Mouse (Mus musculus) gastrocnemius, postnatal 36 days (tissue): ENCODE data around the gene Msantd2. TPM values are rescaled to one million over a fixed set of nuclear protein-coding genes. Genes with fewer than 3 reads are reported as not detected.
A peak's percentile ranks its signal among the peaks of the same experiment; 100 is the strongest.

Experiments
- DNase-seq, 2 experiments: peaks; one replicate each; pipeline ENCODE4 v3.0.0; 2022
- intact Hi-C: fragments of 180-260 bp; cut with DNase I; formaldehyde crosslinking; loops from one replicate; pipeline ENCODE4 v1.15.1; 2025
- long read RNA-seq, 2 experiments: library from polyadenylated mRNA; stranded (forward); transcript quantifications; one replicate each; pipeline ENCODE4 v2.0.0; 2021
- total RNA-seq, 2 experiments: library from RNA; stranded (reverse); gene quantifications; 2 replicates each; pipeline ENCODE4 v1.2.3; 2021

Gene Msantd2
- total RNA-seq = 1 to 10 TPM; 3.0 to 3.3 TPM
- long read RNA-seq, experiment 1, partial matches to known transcripts = 0 of 2 reads
- long read RNA-seq, experiment 1, other reads (novel, unspliced or antisense) = 1 of 2 reads
- long read RNA-seq, experiment 2, partial matches to known transcripts = 0 of 1 reads
- long read RNA-seq, experiment 2, other reads (novel, unspliced or antisense) = 1 of 1 reads

DNA sequence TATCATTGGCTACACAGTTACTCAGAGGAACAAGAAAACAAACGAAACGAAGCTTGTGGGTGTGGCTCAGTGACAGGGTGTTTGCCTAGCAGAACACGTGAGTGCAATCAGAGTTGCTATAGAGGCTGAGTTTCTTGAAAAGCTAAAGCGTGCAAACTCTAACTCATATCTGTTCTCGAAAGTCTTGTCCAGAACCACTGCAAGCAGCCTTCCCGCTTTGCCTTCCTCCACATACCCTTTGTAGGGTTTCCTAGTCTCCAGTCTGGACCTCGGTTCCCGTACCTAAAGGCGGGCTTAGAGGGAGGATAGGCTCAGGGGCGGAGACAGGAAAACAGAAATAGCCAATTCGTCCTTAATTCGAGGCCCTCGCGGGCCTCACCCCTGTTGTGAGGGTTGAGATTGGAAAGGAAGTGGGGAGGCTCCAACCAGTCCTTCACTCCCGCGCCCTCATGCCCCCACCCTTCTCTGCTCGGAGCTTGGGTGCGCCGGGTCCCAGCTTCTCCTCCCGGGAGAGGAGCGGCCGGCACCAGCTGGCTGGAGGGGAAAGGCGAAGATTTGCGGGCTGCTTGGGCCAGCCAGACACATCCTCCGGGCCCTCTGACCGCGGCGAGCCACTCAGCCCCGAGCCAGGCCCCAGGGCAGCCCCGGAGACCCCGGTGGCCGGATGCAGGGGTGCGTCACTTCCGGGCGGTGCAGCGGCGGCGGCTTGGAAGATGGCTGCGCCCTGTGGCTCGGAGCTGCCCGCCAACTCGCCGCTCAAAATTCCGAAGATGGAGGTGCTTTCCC is at the start of gene Msantd2:
TSS of gene Msantd2 (plus strand) at position 709 of the 786 bp plus-strand sequence.
- peak; percentile 86 to 89 for DNase-seq
- intact Hi-C loops = no loop called here

DNA sequence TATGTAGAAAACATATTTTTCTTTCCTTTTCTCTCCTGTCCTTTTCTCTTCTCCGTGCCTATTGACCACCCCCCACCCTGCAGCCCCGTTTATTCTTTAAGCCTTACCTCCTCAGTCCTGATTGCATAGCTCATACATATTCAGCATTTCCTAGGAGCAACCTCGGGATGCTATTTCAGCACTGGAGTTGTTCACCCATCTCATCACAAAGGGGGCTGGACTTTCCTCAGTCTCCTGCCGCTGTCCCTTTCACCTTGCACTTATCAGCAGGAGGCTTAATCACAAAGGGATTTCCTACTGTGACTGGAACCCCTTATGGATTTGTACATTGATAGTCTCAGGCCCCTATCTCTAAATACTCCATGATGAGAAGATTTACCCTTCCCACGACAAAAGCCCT is 36.7 kb upstream of the Msantd2 start:
- DNase-seq = no peak

DNA sequence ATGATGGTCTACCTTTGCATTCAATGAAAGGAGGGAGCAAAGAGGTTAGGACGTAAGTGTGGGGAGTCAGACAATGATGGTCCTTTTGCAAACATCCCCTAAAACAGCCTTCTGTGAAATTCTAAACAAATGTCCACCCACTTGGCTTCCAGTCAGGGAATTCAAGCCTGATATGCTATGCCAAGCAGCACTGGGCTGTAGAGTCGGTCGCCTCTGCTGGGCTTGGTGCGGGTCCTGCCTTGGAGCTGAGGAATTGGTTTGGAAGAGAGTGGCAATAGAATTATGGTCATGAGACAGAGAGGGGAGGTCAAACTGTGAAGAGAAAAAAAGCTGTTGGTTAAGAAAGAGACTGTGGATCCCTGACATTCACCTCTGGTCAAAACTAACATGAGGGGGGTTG is 35.8 kb upstream of the Msantd2 start:
- intact Hi-C loops = no loop called here
- DNase-seq = no peak

More for the DNA sequence above, 36.7 kb upstream of the Msantd2 start:
- intact Hi-C loops = no loop called here

DNA sequence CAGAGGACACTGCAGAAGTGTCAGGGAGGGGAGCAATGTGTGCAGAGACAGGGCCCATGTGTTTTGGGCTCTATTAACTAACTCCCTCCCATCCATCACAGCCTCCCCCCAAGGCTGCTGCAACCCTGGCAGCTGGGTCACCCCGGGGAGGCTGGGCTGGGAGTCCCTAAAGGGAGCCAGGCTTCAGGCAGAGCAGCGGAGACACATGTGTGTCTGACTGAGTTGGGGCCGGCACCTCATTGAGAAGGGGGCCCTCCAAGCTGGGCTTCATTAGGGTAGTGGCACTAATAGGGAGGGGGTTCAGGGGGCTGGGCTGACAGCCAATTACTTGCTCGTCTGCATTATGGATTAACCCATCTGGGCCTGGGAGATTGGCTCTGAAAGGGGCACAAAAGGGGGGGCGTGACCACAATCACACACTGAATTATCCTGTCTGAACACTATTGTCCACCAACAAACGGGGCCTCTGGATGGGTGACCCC is 35.1 kb upstream of the Msantd2 start:
- intact Hi-C loops = no loop called here
- no peak for DNase-seq

DNA sequence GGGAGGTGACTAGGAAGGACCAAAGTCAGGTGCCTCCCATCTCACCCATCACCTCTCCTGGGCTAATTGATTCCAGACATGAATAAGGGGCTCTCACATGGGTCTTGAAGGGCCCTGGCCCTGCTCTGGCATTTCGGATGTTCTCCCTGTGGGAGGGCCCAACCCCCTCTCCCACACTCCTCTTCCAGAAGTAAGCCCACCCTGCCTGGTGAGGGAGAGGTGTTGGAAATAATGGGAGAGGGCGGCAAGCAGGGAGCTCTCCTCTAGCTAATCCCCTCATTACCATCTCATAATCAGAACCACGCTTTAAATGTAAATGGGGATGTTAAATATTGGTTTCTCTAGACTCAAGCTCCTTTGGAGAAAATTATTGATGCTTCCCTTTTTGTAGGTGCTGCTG is 34.1 kb upstream of the Msantd2 start:
- DNase-seq = no peak
- intact Hi-C loops = no loop called here

DNA sequence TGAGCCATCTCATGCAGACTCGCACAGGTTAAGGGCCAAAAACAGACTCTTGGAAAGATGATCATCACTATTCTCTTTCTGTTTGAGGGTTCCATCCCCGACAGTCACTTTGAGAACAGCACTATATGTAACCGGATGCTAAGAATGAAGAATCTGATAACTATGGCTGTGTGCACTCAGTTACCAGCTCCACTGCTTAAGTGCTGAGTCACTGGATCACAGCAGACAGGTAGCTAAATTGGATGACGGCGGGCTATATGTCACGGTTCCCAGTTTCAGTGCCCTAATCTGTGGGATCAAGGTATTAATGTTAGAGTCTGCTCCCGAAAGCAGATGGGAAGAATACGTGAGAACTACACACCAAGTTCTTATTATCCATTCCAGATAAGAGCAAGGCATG is 33.3 kb upstream of the Msantd2 start:
- intact Hi-C loops = no loop called here
- DNase-seq = no peak

DNA sequence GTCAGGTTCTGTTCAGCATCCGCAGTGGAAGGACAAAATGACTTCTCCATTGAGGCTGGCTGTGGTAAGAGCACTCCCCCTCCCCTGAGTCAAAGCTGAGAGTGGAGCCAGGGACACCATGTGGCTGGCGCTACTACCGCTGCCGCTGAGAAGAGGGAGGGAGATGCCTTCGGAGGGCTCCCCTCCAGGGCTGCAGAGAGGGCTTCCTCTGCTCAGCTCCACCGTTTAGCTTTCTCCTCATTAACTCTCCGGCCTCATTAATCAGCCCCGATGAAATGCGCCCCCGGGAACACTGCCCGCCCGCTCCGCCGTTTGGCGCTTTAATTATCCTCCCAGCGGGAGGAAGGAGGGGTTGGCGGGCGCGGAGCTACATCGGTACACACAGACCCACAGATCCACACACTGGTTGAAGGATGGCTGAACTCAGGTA is 32.6 kb upstream of the Msantd2 start:
- intact Hi-C loops = no loop called here
- DNase-seq = no peak

DNA sequence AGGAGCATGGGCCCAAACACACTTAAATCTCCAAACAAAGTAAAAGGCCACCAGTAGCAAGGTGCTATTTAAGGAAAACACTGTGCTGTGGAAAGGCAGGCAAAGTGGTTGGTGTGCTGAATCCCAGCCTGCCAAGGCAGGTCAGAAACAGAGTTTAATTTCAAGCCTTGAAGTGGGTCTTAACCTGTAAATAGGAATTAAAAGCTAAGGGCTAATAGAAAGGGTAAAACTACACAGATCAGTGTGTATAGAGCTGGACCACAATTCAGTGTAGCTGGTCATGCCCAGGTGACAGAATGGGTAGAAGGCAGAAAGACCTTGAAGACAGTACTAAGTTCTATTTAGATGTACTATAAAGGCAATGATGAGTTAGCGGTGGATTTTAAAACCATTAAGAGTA is 32.0 kb upstream of the Msantd2 start:
- intact Hi-C loops = no loop called here

DNA sequence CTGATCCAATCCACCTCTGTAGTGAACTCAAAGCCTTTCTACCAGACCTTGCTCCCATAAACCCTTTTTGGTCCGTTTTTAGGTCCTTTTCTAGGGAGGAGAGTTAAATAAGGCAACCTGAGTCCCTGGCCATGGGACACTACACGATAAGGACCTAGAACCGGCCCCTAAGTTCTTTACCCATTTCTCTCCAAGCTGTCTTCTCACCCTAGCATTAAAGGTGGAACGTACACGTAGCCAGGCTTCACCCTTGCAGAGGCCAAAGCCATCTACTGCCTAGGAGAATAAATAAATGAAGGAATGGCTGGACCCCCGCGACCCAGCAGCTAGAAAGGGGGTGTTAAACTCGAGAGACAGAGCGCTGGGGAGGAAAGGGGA is 29.5 kb upstream of the Msantd2 start:
- no peak for DNase-seq
- intact Hi-C loops = no loop called here

More for the DNA sequence above, 32.0 kb upstream of the Msantd2 start:
- DNase-seq = no peak

DNA sequence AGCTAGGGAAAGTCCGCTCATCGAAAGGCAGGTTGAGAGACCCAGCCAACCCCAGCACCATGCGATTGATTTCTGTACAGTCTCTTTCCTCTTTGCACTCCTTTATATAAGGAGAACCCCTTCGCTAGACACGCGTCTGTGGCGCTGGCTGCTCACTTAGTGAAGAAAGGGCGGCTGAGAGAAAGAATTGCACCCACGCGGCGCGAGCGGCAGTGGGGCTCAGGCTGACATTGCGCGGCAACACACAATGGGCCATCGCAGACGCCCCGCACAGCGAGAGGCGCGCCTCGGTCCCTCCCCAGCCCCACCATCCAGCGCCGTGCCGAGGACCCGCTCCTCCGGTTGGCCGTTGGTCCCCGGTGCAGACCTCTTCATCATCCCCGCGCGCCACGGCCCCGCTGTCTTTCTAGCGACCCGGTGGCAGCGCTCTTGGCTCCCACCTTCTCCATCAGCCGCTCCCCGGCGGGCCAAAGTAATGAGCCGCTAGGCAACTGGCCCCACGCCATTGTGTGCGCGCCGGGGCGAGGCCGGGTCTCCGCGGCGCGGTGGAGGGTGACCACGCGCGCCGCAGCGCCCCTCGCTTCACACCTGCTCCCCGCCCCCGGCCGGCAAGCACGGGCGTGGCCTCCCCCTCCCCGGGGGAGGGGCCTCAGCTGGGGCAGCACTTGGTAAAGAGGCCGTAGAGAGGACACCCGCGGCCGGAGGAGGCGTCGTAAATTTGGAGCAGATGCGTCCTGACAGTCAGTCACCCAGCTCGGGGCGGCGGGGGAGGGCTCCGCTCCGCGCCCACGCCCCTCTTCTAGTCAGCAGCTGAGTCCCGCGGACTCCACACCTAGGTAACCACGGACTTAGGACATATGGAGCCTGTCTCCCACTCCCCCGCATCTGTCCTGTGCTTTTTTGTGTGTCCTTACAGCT is 28.8 kb upstream of the Msantd2 start:
- no peak for DNase-seq
- intact Hi-C loops = no loop called here

DNA sequence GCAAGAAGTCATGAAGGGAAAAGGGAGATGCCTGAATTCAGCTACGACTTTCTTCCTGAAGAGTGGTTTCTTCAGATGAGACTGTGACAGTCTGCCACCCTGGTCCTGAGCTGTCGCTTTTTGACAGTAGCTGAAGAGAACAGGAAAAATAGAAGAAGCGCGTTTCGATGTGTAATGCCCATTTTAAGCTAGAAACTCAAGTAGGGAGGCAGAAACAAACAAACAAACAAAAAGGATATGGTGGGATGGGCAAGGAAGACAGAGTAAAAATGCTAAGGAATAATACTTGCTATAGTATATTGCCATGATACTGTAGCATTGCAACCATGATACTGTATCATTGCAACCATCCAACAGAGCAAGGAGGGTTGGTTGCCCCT is 28.2 kb upstream of the Msantd2 start:
- DNase-seq = no peak
- intact Hi-C loops = loop anchor here (1.0 kb wide), 1 partner anchor 153 kb away; no protein-coding TSS in a partner anchor

DNA sequence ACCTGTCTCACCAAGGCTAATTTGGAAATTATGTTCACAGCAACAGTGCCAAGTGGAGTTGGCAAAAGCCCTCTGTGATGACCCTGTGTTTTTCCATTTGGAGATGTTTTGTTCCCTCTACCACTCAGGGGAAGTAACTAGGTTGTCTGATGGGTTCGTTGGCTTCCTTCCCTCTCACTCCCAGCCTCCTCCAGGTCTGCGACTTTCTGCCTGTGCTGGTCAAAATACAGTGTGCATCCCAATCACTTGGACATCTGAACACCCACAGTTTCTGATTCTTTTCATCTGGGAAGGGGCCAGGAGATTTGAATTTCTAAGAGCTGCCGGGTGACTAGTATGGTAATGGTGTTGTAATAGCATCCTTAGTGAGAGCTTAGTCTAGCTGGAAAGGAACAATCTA is 27.5 kb upstream of the Msantd2 start:
- intact Hi-C loops = loop anchor here (1.0 kb wide), 1 partner anchor 153 kb away; no protein-coding TSS in a partner anchor
- no peak for DNase-seq

DNA sequence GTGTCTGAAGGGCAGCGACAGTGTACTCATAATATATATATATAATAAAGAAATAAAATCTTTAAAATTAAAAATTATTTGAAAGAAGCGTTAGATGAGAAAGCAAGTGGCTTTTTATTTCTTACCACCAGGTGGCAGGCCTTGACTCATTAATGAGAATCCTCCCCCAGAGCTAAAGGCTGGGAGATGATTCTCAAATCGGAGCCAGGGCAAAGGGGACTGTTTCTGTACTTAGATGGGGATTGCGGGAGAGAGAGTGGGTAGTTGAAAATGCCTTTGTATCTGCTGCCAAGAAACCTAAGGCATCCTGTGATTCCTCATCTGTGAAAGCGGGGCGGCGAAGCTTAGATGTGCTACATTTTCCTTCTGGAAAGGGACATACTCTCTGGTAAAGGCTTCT is 26.4 kb upstream of the Msantd2 start:
- intact Hi-C loops = loop anchor here (1.0 to 2.0 kb wide), 2 partner anchors 82 to 174 kb away; no protein-coding TSS in a partner anchor
- DNase-seq = no peak

DNA sequence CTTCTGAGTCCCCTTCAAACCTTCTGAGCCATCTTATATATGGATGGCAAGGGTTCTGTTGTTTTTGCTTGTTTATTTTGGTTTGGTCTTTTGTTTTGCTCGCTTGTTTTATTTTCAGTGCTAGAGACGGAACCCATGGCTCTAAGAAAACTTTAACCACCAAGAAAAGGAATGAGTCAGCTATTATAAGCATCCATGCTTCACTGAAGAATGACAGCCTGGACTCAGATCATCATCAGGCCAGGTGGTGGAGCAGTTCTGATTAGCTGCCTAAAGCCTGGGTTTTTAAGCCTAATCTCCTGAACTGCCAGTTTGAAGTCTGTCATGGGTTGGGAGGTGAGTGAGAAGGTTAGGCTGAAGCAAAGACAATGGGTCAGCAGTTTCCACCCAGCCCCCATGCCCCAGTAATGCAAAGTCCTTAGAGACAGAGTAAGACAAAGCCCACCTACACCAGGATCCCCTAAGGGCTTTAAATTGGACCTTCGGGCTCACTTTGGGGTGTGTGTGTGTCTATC is 15.5 kb upstream of the Msantd2 start:
- no peak for DNase-seq
- intact Hi-C loops = no loop called here

DNA sequence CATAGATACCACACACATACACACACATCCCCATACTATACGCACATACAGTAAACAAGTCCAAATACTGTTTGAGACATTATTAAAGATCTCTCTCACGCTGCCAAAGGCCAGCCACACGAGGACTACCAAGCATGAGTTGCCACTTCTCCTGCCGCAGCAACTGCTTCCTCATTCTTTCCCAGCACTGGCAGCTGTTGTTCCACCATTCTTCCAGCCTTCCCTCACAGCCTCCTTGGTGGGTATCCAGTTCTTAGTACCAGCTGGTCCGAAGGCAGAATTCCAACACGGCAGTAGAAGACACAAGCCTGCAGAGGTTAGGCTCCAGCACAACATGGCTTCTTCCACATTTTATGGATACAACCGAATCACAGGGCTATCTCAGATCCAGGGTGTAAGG is 14.2 kb upstream of the Msantd2 start:
- intact Hi-C loops = no loop called here
- DNase-seq = no peak

DNA sequence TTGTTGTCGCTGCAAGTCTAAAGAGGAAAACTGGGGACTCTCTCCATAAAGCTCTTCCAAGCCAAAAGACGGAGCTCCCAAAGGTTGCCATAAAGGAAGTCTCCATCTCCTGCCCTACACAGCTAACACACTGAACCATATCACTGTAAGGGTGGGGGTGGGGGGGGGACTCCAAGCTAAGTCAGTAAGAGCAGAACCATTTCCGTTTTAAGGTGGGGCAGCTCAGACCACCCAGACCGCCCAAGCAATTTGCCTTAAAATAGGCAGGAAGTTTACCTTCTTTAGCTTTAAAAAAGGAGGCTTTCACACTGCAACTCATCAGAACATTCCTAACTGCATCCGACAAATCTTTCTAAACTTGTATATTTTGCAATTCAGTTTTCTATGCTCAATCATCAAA is 4.0 kb upstream of the Msantd2 start:
- intact Hi-C loops = no loop called here

DNA sequence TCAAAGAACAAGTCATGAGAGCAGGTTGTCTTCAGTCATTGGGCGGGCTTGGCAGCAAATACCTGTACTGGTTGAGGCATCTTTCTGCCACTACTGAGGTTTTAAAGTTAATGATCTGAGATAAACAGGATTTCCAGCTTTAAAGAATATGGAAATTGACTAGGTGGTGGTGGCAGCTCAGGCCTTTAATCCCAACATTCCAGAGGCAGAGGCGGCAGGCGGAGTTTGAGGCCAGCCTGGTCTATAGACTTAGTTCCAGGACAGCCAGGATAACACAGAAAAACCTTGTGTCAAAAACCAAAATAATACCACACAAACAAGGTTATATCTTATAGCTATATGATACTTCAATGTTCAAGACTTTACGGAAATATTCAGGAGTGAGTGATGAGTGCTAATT is 1.1 kb upstream of the Msantd2 start:
- no peak for DNase-seq
- intact Hi-C loops = no loop called here

More for the DNA sequence above, 4.0 kb upstream of the Msantd2 start:
- no peak for DNase-seq

DNA sequence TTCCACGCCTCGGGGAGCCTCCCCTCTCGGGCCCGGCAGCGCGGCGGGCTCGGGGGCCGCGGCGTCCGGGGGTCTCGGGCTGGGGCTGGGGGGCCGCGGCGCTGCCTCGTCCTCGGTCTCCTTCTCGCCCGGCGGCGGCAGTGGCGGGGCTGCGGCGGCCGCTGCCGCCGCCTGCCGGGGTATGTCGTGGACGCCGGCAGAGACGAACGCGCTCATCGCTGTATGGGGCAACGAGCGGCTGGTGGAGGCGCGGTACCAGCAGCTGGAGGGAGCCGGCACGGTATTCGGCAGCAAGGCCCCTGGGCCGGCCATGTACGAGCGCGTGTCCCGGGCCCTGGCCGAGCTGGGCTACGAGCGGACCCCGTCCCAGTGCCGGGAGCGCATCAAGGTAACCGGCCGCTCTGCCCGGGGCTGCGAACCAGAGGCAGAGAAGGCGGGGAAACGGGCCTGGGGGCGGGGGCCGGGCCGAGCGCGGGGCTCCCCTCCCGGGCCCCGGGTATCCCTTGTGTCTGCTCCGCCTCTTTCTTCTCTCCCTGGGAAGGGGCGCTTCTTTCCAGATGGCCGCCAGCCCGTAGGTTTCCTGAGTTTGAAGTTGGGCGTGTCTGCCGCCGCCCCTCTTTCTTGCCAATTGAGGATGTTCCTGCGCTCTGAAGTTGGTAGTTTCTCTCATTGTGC is 464 bp downstream of the Msantd2 start:
- intact Hi-C loops = no loop called here
- peak; percentile 6 to 19 for DNase-seq

DNA sequence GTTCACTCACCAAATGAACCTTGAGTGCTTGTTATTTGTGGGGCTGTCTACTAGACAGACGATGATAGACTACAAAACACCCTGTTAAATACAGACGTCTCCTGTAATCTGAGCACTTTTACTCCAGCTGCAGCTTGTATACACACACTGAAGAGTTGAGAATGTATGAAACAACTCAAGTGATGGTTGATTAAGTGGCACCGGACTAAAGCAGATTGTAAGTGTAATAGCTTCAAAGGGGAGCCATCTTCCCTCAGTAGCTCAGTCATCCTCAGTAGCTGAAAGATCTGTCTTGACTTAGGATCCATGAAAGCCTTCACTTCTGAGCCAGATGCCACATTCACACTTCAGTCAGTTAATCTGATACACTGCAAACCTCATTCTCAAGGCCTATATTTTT is 6.6 kb downstream of the Msantd2 start:
- intact Hi-C loops = no loop called here
- DNase-seq = no peak

DNA sequence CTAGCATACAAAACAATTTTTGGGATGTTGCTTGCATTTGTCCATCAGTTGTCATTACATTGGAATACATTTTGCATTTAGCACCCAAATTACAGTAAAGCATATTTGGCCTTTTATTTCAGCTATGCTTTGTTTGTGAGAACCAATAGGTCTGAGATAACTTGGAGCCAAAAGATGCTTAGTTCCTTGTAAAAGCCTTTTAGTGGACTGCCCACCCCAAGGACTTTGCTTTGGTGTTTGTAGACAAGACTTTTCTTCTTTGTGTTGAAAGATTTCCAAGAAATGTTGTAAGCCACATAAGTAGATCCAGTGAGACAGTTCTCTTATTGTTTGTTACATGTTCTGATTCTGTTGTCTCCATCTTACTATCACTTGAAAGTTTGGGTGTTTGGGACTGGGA is 7.2 kb downstream of the Msantd2 start:
- DNase-seq = no peak
- intact Hi-C loops = no loop called here
